Mouse (Mus musculus) liver, embryonic 14.5 days (tissue): Measurements from ENCODE around the gene Rcn1.

Experiments used
- CTCF ChIP-seq: IDR thresholded peaks from 2 replicates; pipeline ENCODE4 v1.5.1; 2016; ENCODE audit warnings: antibody characterized with exemption, low read depth, control low read depth
- EP300 ChIP-seq: IDR thresholded peaks from 2 replicates; pipeline ENCODE4 v1.6.1; 2016; ENCODE audit warnings: antibody characterized with exemption, low read depth

- TF ChIP-seq CTCF (no peak), EP300 (no peak)
Measured at GRCm38 (mm10) chr2:105336314-105337027, 62.6 kb downstream of the Rcn1 start.
